Mouse (Mus musculus): ENCODE measurements at regions not wholly inside any gene's neighbourhood (a gene's known extent, or its start where the extent isn't known, plus 50 kb on each side); places are given as distances from the start of the nearest gene placed in this dataset.

DNA sequence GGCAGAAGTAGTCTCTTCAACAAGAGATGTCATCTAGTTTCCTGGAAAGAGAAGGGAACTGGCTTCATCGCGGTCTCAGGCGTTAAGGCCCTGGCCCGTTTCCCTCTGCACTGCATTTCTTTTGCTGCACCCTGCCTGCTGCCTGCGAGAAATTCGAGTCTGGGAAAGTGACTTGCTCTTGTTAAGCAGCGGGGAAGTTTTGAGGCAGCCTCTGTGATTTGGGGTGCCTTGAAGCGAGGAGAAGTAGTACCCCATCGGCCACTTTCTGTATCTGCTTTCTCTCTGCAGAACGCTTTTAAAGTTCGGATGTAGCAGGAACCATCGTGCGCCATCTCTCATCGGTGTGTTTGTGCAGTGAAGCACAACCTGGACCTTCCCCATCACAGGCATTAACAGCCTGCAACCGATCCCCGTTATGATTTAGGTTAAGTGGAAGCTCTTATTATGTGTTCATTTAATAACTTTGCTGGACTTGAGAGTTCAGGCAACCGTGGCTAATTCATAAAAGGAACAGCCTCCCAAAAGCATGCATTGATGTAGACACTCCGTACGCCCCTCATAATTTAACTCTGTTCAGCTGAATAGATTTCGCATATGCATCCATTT lies 196.1 kb downstream of the Gm19410 start:
- Histone ChIP-seq H3K27ac (ENCODE audit: low read depth, low read length) (no peak overlapping the region), H3K4me3 (ENCODE audit: low read depth, low read length) (no peak overlapping the region), H3K4me1 (replicated peaks; ENCODE audit: control insufficient read depth, insufficient read depth, low read length) (no peaks in the 10 kb centered on the region; the same call in 1 of the 2 replicates), H3K27me3 (ENCODE audit: control insufficient read depth, insufficient read depth, low read length) (no peaks in the 10 kb centered on the region), H3K36me3 (ENCODE audit: control insufficient read depth, insufficient read depth, low read length) (no peaks in the 10 kb centered on the region), H3K9me3 (ENCODE audit: control insufficient read depth, low read length) (no peaks in the 10 kb centered on the region), H3K4me2 (ENCODE audit: low read depth, low read length, severe bottlenecking) (no peak overlapping the region), H3K9ac (ENCODE audit: low read length) (no peak overlapping the region)
- ATAC-seq (replicated peaks; ENCODE audit: low FRiP score) = no peak
- 54% methylated on average over 20 of the region's 20 CpGs for WGBS
- DNase-seq (ENCODE audit: low spot score) = no peak

DNA sequence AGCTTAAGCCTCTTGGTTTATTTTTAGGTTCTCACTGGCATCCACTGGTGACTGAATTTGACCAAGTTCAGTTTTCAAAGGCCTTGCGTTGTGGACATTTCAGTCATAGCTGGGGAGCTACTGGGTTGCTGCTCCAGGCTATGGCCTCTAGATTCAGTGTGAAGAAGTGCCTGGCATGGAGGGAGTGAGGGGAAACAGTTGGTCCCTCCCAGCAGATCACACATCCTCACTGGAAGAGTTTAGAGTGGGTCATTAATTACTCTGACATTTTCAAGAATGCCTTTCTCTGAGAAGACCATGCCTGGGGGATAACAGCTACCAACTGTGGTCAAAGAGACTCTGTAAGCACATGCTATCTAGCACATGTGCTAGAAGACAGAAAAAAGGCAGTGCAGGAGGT lies 199.3 kb downstream of the Gm19410 start:
- no peaks in the 10 kb centered on the region; the same call in 1 of the 2 replicates for H3K4me1 ChIP-seq (replicated peaks; ENCODE audit: control insufficient read depth, insufficient read depth, low read length)

DNA sequence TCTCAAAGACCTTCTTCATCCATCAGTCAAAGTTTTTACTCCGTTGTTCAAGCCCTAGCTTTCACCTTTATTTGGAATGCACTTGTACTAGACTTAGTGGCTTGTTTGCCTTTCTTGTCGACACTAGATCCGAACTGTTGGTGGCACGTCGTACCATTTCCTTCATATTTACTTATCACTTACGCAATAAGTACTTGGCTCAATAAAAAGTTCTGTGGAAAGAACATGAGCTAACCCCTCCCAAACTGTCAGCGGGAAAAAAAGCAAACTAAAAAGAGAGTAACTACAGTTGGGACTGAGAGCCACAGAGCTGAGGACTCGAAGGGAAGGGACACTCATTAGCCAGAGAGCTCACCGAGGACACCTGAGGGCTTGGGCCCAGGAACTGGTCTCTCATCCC lies 202.8 kb downstream of the Gm19410 start:
- Histone ChIP-seq H3K4me1 (replicated peaks; ENCODE audit: control insufficient read depth, insufficient read depth, low read length) (no peaks in the 10 kb centered on the region), H3K4me2 (ENCODE audit: low read depth, low read length, severe bottlenecking) (no peak overlapping the region), H3K9me3 (ENCODE audit: control insufficient read depth, low read length) (no peaks in the 10 kb centered on the region), H3K9ac (ENCODE audit: low read length) (no peak overlapping the region), H3K27me3 (ENCODE audit: control insufficient read depth, insufficient read depth, low read length) (no peaks in the 10 kb centered on the region), H3K36me3 (ENCODE audit: control insufficient read depth, insufficient read depth, low read length) (no peaks in the 10 kb centered on the region), H3K4me3 (ENCODE audit: low read depth, low read length) (no peak overlapping the region), H3K27ac (ENCODE audit: low read depth, low read length) (no peak overlapping the region)
- whole genome bisulfite sequencing = 92% methylated on average over 9 of the region's 9 CpGs
- ATAC-seq (replicated peaks; ENCODE audit: low FRiP score) (no peak), DNase-seq (ENCODE audit: low spot score) (no peak)

More for the DNA sequence above, 199.3 kb downstream of the Gm19410 start:
- H3K27me3 ChIP-seq (ENCODE audit: control insufficient read depth, insufficient read depth, low read length) = no peaks in the 10 kb centered on the region
- DNase-seq (ENCODE audit: low spot score) (no peak), ATAC-seq (replicated peaks; ENCODE audit: low FRiP score) (no peak)
- 73% methylated on average over 1 of the region's 1 CpGs for WGBS
- H3K4me2 ChIP-seq (ENCODE audit: low read depth, low read length, severe bottlenecking) = no peak overlapping the region
- no peak overlapping the region for H3K27ac ChIP-seq (ENCODE audit: low read depth, low read length)
- H3K9ac ChIP-seq (ENCODE audit: low read length) = no peak overlapping the region
- H3K9me3 ChIP-seq (ENCODE audit: control insufficient read depth, low read length) = no peaks in the 10 kb centered on the region
- H3K4me3 ChIP-seq (ENCODE audit: low read depth, low read length) = no peak overlapping the region
- H3K36me3 ChIP-seq (ENCODE audit: control insufficient read depth, insufficient read depth, low read length) = no peaks in the 10 kb centered on the region

DNA sequence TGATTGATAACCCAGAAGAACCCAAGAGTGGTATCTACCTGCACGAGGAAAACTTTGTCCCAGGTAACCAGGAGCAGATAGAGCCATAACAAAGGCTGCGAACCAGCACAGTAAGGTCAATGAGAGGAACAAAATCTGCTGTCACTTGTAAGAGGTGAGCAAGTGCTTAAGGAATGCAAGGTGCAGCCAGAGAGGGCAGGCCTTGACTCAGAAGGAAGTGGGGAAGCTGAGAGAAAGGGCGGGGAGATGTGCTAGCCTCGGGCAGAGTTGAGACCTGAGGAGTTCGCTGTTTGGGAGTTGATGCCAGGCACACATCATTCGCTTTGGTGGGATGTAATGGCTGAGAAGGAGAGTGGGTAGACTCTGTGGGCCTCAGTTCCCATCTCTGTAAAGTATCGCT lies 205.5 kb downstream of the Gm19410 start:
- Histone ChIP-seq H3K27ac (ENCODE audit: low read depth, low read length) (no peak overlapping the region), H3K4me3 (ENCODE audit: low read depth, low read length) (no peak overlapping the region), H3K4me2 (ENCODE audit: low read depth, low read length, severe bottlenecking) (no peak overlapping the region), H3K36me3 (ENCODE audit: control insufficient read depth, insufficient read depth, low read length) (no peaks in the 10 kb centered on the region), H3K27me3 (ENCODE audit: control insufficient read depth, insufficient read depth, low read length) (no peaks in the 10 kb centered on the region), H3K9me3 (ENCODE audit: control insufficient read depth, low read length) (no peaks in the 10 kb centered on the region), H3K9ac (ENCODE audit: low read length) (no peak overlapping the region), H3K4me1 (replicated peaks; ENCODE audit: control insufficient read depth, insufficient read depth, low read length) (no peaks in the 10 kb centered on the region)
- DNase-seq (ENCODE audit: low spot score) (no peak), ATAC-seq (replicated peaks; ENCODE audit: low FRiP score) (no peak)
- WGBS = 95% methylated on average over 7 of the region's 7 CpGs

DNA sequence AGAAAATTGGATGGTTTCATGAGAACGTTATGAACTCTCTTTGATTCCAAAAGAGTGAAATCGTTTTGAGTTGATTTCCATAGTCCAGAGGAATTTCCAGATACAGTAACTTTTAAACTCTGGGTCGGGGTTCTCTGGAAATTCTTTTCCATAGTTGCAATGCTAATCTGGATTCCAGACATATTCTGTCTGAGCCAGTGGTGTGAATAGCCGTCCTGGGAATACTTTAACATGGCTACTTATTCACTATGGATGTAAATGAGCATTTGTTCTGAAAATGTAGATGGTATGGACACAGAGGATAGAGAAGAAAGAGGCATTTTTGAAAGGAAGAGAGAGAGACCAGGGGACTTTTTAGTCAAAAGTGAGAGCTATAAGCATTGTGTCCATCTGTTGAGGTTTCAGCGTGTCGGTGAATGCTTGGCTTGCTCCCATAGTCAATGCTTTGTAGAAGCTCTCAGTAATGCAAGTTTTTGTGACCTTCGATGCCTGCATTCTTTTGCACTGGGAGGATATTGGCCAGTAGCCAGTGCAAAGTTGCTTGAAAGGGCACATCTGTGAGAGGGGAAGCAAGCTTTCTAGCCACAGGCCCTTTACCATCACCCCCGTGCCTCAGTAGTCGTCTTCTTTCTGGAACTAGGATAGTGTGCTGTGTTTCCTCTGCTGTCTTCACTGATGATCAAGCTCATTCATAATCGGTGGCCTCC lies 208.9 kb downstream of the Gm19410 start:
- H3K36me3 ChIP-seq (ENCODE audit: control insufficient read depth, insufficient read depth, low read length) = no peaks in the 10 kb centered on the region
- whole genome bisulfite sequencing = 86% methylated on average over 10 of the region's 10 CpGs
- H3K9ac ChIP-seq (ENCODE audit: low read length) = no peak overlapping the region
- ATAC-seq (replicated peaks; ENCODE audit: low FRiP score) (no peak), DNase-seq (ENCODE audit: low spot score) (no peak)
- no peak overlapping the region for H3K4me3 ChIP-seq (ENCODE audit: low read depth, low read length)
- H3K27me3 ChIP-seq (ENCODE audit: control insufficient read depth, insufficient read depth, low read length) = no peaks in the 10 kb centered on the region
- no peak overlapping the region for H3K4me2 ChIP-seq (ENCODE audit: low read depth, low read length, severe bottlenecking)
- no peaks in the 10 kb centered on the region for H3K4me1 ChIP-seq (replicated peaks; ENCODE audit: control insufficient read depth, insufficient read depth, low read length)
- no peaks in the 10 kb centered on the region for H3K9me3 ChIP-seq (ENCODE audit: control insufficient read depth, low read length)
- no peak overlapping the region for H3K27ac ChIP-seq (ENCODE audit: low read depth, low read length)

DNA sequence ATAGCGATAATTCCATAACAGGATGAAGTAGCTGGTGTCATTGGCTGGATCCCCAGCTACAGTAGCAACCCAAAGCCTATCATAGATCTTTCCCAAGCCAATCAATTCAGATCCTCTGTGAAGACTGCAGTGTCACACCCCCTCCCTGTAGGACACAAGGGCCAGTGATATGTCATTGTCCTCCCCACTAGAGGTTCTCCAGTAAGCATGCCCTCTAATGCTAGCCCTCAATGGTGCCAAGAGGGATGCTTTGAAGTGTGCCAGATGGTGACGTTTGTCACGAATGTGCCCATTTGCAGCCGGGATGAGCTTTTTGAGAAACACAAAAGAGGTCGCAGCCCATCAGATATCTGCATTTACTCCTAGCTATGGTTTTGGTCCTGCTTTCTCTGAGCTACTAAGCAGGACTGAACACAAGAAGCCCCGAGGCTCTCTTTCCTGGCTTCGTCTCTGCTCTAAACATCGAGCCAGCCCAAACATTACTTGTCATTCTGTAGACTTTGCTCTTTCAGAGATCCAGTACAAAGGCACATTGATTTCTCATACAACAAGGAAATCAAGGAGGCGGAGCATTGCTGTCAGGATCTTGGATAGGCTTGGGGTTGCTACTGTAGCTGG lies 214.2 kb downstream of the Gm19410 start:
- no peak for DNase-seq (ENCODE audit: low spot score)
- no peak overlapping the region for H3K4me3 ChIP-seq (ENCODE audit: low read depth, low read length)
- H3K27me3 ChIP-seq (ENCODE audit: control insufficient read depth, insufficient read depth, low read length) = no peaks in the 10 kb centered on the region
- no peaks in the 10 kb centered on the region for H3K9me3 ChIP-seq (ENCODE audit: control insufficient read depth, low read length)
- ATAC-seq (replicated peaks; ENCODE audit: low FRiP score) = no peak
- no peak overlapping the region for H3K9ac ChIP-seq (ENCODE audit: low read length)
- 86% methylated on average over 9 of the region's 9 CpGs for WGBS
- H3K27ac ChIP-seq (ENCODE audit: low read depth, low read length) = no peak overlapping the region
- no peaks in the 10 kb centered on the region for H3K36me3 ChIP-seq (ENCODE audit: control insufficient read depth, insufficient read depth, low read length)
- H3K4me1 ChIP-seq (replicated peaks; ENCODE audit: control insufficient read depth, insufficient read depth, low read length) = peaks cover 2% of the 10 kb centered on the region; the same call in 1 of the 2 replicates
- H3K4me2 ChIP-seq (ENCODE audit: low read depth, low read length, severe bottlenecking) = no peak overlapping the region

DNA sequence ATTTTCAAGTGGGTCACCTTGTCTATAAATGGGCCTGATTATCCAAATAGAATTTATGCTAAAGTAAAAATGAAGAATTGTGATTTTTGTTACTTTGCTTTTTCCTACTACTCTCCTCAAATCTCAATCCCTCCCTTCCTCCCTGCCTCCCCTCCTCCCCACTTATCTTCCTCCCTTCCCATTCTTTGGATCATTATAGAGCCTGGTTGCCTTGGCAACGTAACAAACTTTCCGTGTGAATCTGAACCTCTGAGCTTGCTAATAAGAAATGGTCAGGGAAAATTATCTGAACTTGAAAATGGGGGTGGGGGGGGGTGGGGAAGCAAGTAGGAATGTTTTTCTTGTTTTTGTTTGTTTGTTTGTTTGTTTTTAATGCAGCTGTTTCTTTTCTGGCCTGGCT lies 217.5 kb downstream of the Gm19410 start:
- no peak for ATAC-seq (replicated peaks; ENCODE audit: low FRiP score)

DNA sequence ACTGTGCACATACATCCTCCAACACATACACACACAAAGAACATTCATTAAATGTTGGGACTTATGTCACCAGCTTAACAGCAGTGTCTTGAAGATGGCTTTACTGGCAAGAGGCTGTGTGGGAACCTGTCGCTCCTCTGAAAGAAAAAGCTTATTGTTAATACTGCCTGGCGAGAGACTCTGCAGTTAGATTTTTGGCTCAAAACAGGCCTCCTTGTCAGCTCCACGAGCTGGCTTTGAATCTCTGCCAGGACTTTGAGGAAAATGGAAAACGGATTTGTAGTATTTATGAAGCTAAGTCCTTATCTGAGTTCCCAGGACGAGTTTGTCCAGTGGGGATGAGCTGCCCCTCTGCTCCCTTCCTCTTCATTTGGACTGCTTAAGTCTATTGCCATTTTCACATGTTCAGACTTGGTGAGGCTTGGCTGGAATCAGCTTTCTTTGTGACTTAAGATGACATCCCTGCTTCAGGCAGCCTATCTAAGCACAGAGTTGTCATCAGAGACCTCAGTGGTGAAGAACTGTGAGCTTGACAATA lies 219.6 kb downstream of the Gm19410 start:
- H3K4me3 ChIP-seq (ENCODE audit: low read depth, low read length) = no peak overlapping the region
- WGBS = 82% methylated on average over 5 of the region's 5 CpGs
- no peaks in the 10 kb centered on the region for H3K36me3 ChIP-seq (ENCODE audit: control insufficient read depth, insufficient read depth, low read length)
- ATAC-seq (replicated peaks; ENCODE audit: low FRiP score) (no peak), DNase-seq (ENCODE audit: low spot score) (no peak)
- H3K27me3 ChIP-seq (ENCODE audit: control insufficient read depth, insufficient read depth, low read length) = no peaks in the 10 kb centered on the region
- H3K27ac ChIP-seq (ENCODE audit: low read depth, low read length) = no peak overlapping the region
- H3K4me1 ChIP-seq (replicated peaks; ENCODE audit: control insufficient read depth, insufficient read depth, low read length) = peaks cover 2% of the 10 kb centered on the region; the same call in 1 of the 2 replicates
- no peak overlapping the region for H3K9ac ChIP-seq (ENCODE audit: low read length)
- no peak overlapping the region for H3K4me2 ChIP-seq (ENCODE audit: low read depth, low read length, severe bottlenecking)
- H3K9me3 ChIP-seq (ENCODE audit: control insufficient read depth, low read length) = no peaks in the 10 kb centered on the region

More for the DNA sequence above, 217.5 kb downstream of the Gm19410 start:
- Histone ChIP-seq H3K9ac (ENCODE audit: low read length) (no peak overlapping the region), H3K36me3 (ENCODE audit: control insufficient read depth, insufficient read depth, low read length) (no peaks in the 10 kb centered on the region), H3K27me3 (ENCODE audit: control insufficient read depth, insufficient read depth, low read length) (no peaks in the 10 kb centered on the region), H3K9me3 (ENCODE audit: control insufficient read depth, low read length) (no peaks in the 10 kb centered on the region), H3K4me2 (ENCODE audit: low read depth, low read length, severe bottlenecking) (no peak overlapping the region), H3K4me1 (replicated peaks; ENCODE audit: control insufficient read depth, insufficient read depth, low read length) (peaks cover 2% of the 10 kb centered on the region; the same call in 1 of the 2 replicates), H3K4me3 (ENCODE audit: low read depth, low read length) (no peak overlapping the region), H3K27ac (ENCODE audit: low read depth, low read length) (no peak overlapping the region)
- no peak for DNase-seq (ENCODE audit: low spot score)
- WGBS = 55% methylated on average over 2 of the region's 2 CpGs

All from forebrain, embryonic 11.5 days (tissue).